Mouse (Mus musculus): Measurements from ENCODE around the gene Ssu72. TPM values are rescaled to one million over a fixed set of nuclear protein-coding genes. Genes with fewer than 3 reads are reported as not detected.

Gene Ssu72
- total and polyA plus RNA-seq, 3 experiments: 160 to 245 (median 169) TPM

DNA sequence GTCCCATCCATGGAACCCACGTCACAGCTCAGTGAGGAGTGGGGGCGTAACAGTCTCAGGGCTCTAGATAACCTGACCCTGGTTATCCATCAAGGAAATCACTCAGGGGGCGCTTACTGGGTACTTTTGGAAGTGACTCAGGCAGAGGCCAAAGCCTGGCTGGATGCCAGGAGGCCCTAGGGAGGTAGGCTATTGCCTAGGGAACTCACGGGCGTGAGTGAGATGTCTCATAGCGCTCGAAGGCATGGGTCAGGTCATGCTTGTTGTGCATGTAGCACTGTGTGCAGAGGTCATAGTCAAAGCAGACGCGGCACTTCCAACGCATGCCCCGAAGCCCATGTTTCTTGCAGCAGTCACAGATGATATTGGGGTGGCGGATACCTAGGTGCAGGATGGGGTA, 44.0 kb upstream of the Ssu72 start:
- Histone ChIP-seq H3K9me3 (replicated peaks; ENCODE audit: low read length) (no peaks in the 10 kb centered on the region), H3K9ac (ENCODE audit: insufficient read depth, low read depth) (no peak overlapping the region), H3K79me2 (replicated peaks; ENCODE audit: control insufficient read depth, extremely low read depth, insufficient read depth, poor library complexity, severe bottlenecking) (no peaks in the 10 kb centered on the region), H3K27ac (ENCODE audit: insufficient read depth, low read depth) (no peak overlapping the region), H3K4me1 (ENCODE audit: control insufficient read depth in 1 of 2, insufficient read depth in 2 of 2) (peaks cover 0 to 8% of the 10 kb centered on the region in 2 experiments; a peak in 1 of 4 replicates), H3K4me2 (ENCODE audit: insufficient read depth, low read depth, poor library complexity, severe bottlenecking) (no peak overlapping the region), H3K4me3 (replicated peaks in 1 of 3; ENCODE audit: low read depth in 2 of 3, low read length in 2 of 3, poor library complexity in 1 of 3) (no peak overlapping the region), H3K27me3 (replicated peaks) (no peaks in the 10 kb centered on the region), H3K36me3 (replicated peaks in 1 of 2; ENCODE audit: control insufficient read depth in 1 of 2, insufficient read depth in 1 of 2, low read length in 1 of 2) (peaks cover 74 to 95% of the 10 kb centered on the region in 2 experiments)
- no peak for DNase-seq (ENCODE audit: extremely low read depth)
- dilution Hi-C loops (cut with MboI; ENCODE audit: extremely low pct_ligation_motif_present, extremely low pct_unique_long_range_greater_than_20kb, low sequenced_read_pairs): no loop called here
- in situ Hi-C loops (cut with MboI; ENCODE audit: low pct_ligation_motif_present, low pct_unique_long_range_greater_than_20kb, low sequenced_read_pairs): no loop called here
- TF ChIP-seq ETS1 (conservative IDR thresholded peaks at IDR 0.05; ENCODE audit: low read depth, low read length): no peak
- no peak for TF ChIP-seq KAT2A (IDR thresholded peaks at IDR 0.05; ENCODE audit: insufficient replicate concordance, low read length)
- TF ChIP-seq MAZ (IDR thresholded peaks at IDR 0.05; ENCODE audit: low read depth, low read length): no peak
- no peak for TF ChIP-seq GABPA (IDR thresholded peaks at IDR 0.05; ENCODE audit: insufficient replicate concordance, low read depth, low read length)
- TF ChIP-seq BHLHE40 (IDR thresholded peaks at IDR 0.05; ENCODE audit: low read depth, low read length): no peak
- no peak for TF ChIP-seq CTCF (conservative IDR thresholded peaks at IDR 0.05 in 1 of 2, IDR thresholded peaks at IDR 0.05 in 1 of 2; ENCODE audit: low read depth in 2 of 2, low read length in 2 of 2)
- no peak for TF ChIP-seq USF1 (IDR thresholded peaks at IDR 0.05; ENCODE audit: low read depth, low read length)
- no peak for TF ChIP-seq SMC3 (IDR thresholded peaks at IDR 0.05; ENCODE audit: low read depth, low read length)
- no peak for TF ChIP-seq HCFC1 (IDR thresholded peaks at IDR 0.05; ENCODE audit: low read depth, low read length)
- no peak for TF ChIP-seq USF2 (conservative IDR thresholded peaks at IDR 0.05; ENCODE audit: low read depth, low read length)
- no peak for TF ChIP-seq MYC (IDR thresholded peaks at IDR 0.05; ENCODE audit: low read depth, low read length)
- no peak for TF ChIP-seq ZNF384 (IDR thresholded peaks at IDR 0.05; ENCODE audit: low read depth, low read length)
- no peak for TF ChIP-seq JUN (IDR thresholded peaks at IDR 0.05; ENCODE audit: insufficient read depth, low read depth, low read length)
- no peak for TF ChIP-seq NRF1 (IDR thresholded peaks at IDR 0.05; ENCODE audit: low read depth, low read length)
- TF ChIP-seq POLR2A (IDR thresholded peaks at IDR 0.05; ENCODE audit: low read depth, low read length): no peak
- no peak for TF ChIP-seq MXI1 (IDR thresholded peaks at IDR 0.05; ENCODE audit: low read depth, low read length)
- no peak for TF ChIP-seq MAX (IDR thresholded peaks at IDR 0.05; ENCODE audit: low read length)
- TF ChIP-seq PAX5 (IDR thresholded peaks at IDR 0.05; ENCODE audit: low read length): no peak
- TF ChIP-seq UBTF (IDR thresholded peaks at IDR 0.05; ENCODE audit: low read depth, low read length): no peak

DNA sequence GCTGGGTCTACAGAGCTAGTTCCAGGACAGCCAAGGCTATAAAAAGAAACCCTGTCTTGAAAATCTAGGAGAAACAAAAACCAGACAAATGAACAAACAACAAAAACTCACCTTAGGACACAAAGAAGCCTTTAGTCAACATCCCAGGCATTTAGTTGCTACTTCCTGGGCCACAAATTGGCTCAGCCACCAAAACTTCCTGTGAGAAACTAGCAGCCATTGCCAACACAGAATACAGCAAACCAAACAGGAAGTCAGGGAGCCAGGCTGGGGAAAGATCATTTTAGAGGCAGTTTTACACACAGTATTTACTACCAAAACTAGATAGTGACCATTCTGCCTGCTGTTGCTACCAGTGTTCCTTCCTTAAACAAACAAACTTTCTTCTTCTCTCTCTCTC, 37.7 kb upstream of the Ssu72 start:
- DNase-seq (ENCODE audit: extremely low read depth): no peak
- Histone ChIP-seq H3K4me3 (replicated peaks in 1 of 3; ENCODE audit: low read depth in 2 of 3, low read length in 2 of 3, poor library complexity in 1 of 3) (peak overlapping the region in 1 of 3 experiments; percentile 21), H3K27ac (ENCODE audit: insufficient read depth, low read depth) (no peak overlapping the region)

More for the DNA sequence above, 37.7 kb upstream of the Ssu72 start:
- in situ Hi-C loops (cut with MboI; ENCODE audit: low pct_ligation_motif_present, low pct_unique_long_range_greater_than_20kb, low sequenced_read_pairs): no loop called here
- Histone ChIP-seq H3K4me1 (ENCODE audit: control insufficient read depth in 1 of 2, insufficient read depth in 2 of 2) (peaks cover 3 to 25% of the 10 kb centered on the region in 2 experiments), H3K4me2 (ENCODE audit: insufficient read depth, low read depth, poor library complexity, severe bottlenecking) (no peak overlapping the region), H3K9me3 (replicated peaks; ENCODE audit: low read length) (no peaks in the 10 kb centered on the region), H3K9ac (ENCODE audit: insufficient read depth, low read depth) (no peak overlapping the region; the same call in 1 of the 2 replicates), H3K79me2 (replicated peaks; ENCODE audit: control insufficient read depth, extremely low read depth, insufficient read depth, poor library complexity, severe bottlenecking) (no peaks in the 10 kb centered on the region), H3K27me3 (replicated peaks) (no peaks in the 10 kb centered on the region), H3K36me3 (replicated peaks in 1 of 2; ENCODE audit: control insufficient read depth in 1 of 2, insufficient read depth in 1 of 2, low read length in 1 of 2) (peaks cover 27 to 46% of the 10 kb centered on the region in 2 experiments)
- dilution Hi-C loops (cut with MboI; ENCODE audit: extremely low pct_ligation_motif_present, extremely low pct_unique_long_range_greater_than_20kb, low sequenced_read_pairs): no loop called here
- no peak for TF ChIP-seq SMC3 (IDR thresholded peaks at IDR 0.05; ENCODE audit: low read depth, low read length)
- TF ChIP-seq ELF1 (IDR thresholded peaks at IDR 0.05; ENCODE audit: low read depth, low read length): peak; percentile 50; the same call in 1 of the 2 replicates
- no peak for TF ChIP-seq RCOR1 (conservative IDR thresholded peaks at IDR 0.05; ENCODE audit: low read depth, low read length)
